Mouse (Mus musculus): Measurements from ENCODE around the gene Shank1. TPM values are rescaled to one million over a fixed set of nuclear protein-coding genes. Genes with fewer than 3 reads are reported as not detected.

Shank1 gene
- total RNA-seq, 1 experiment from 2014 or later, result not detected

- ATAC-seq (replicated peaks; ENCODE audit: low read depth, poor library complexity, severe bottlenecking), result no peak
Observed at GRCm38 (mm10) chr7:44336046-44337021, 26.3 kb downstream of the Shank1 start.

DNA sequence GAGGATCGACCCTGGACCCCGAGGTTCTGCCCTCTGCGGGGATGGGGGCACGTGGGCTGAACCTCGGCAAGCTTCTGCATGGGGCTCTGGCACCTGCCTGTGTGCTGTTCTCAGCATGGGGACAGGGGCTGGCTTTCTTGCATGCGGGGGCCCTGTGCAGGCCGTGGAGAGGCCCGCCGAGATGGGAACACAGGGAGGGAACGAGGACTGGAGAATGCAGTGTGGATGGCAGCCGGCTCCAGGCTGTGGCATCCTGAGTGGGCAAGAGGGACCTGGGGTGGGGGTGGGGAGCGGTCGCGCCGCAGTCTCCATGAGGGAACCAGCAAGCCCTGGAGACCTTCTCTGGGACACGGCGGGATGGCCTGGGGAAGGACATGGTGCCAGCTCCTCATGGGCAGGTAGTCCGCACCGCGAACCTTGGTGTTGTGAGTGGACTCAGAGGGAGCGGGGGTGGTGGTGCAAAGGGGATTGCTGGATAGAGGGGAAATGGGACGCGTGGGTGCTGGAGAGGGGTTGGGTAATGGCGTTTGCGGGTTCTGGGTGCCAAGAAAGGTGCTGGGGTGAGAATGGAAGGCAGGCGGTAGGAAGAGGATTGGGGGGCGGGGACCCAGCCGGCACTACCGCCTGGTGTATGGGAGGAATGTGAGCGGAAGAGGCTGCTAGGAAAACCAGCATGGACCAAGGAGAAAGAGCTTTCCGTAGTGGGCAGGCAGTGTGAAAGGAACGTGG lies 27.2 kb downstream of the Shank1 start:
- no peak for ATAC-seq (replicated peaks; ENCODE audit: low read depth, poor library complexity, severe bottlenecking)

- ATAC-seq (replicated peaks; ENCODE audit: low read depth, poor library complexity, severe bottlenecking), result no peak
Observed at GRCm38 (mm10) chr7:44340226-44340625, 30.2 kb downstream of the Shank1 start.

DNA sequence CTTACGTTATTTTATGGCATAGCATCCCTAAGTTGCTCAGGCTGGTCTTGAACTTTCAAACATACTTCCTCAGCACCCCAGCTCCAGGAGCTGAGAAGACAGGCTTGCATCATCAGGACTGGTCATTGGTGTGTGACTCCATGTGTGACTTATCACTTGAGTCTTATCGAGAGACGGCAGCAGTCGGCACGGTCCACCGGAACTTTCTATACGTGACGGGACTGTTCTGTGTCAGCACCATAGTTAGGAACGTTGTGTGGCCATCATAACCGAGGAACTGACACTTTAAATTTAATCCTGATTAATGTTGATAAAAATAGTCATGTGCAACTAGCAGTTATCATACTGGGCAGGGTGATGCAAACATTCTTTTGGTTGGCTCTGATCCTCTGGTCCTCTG lies 31.1 kb downstream of the Shank1 start:
- no peak for ATAC-seq (replicated peaks; ENCODE audit: low read depth, poor library complexity, severe bottlenecking)

DNA sequence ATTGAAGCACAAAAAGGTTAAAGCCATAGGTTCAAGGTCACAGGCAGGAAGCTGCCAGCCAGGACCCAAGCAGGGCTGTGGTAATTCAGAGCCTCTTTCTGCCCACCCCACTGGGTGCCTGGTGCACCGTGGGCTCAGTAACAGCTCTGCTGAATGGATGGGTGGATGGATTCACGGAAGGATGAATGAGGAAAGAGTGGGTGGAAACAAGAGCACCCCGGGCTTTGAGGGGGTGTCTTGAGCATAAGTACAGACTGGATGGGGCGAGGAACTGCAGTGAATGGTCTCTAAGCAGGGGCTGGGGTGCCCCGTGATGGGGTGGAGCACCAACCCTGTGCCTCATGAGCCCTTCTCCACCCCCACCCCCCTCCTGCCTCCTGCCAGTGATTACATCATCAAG lies 31.7 kb downstream of the Shank1 start:
- ATAC-seq (replicated peaks; ENCODE audit: low read depth, poor library complexity, severe bottlenecking), result no peak

GRCm38 (mm10) chr7:44343459-44344015 lies 33.5 kb downstream of the Shank1 start:
- no peak for ATAC-seq (replicated peaks; ENCODE audit: low read depth, poor library complexity, severe bottlenecking)

DNA sequence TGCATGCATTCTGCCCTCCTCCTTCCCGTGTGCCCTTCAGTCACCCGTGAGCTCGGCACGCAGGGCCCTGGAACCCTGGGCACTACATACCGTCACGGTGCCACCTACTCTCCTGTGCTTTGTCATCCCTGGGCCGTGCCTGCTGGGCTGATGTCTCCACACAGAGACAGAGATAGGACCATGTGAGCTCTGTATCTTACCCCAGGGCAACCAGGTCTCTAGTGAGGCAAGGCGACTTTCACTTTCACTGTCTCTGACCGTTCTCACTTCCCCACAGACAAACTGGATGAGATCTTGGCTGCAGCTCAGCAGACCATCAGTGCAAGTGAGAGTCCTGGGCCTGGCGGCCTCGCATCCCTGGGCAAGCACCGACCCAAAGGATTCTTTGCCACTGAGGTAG lies 34.6 kb downstream of the Shank1 start:
- ATAC-seq (replicated peaks; ENCODE audit: low read depth, poor library complexity, severe bottlenecking), result peak; percentile 87

- no peak for ATAC-seq (replicated peaks; ENCODE audit: low read depth, poor library complexity, severe bottlenecking)
Observed at GRCm38 (mm10) chr7:44349043-44349442, 39.0 kb downstream of the Shank1 start.

- peak; percentile 80 for ATAC-seq (replicated peaks; ENCODE audit: low read depth, poor library complexity, severe bottlenecking)
Observed at GRCm38 (mm10) chr7:44350957-44351711, 41.1 kb downstream of the Shank1 start.

- ATAC-seq (replicated peaks; ENCODE audit: low read depth, poor library complexity, severe bottlenecking), result no peak
Observed at GRCm38 (mm10) chr7:44351881-44352749, 42.1 kb downstream of the Shank1 start.

DNA sequence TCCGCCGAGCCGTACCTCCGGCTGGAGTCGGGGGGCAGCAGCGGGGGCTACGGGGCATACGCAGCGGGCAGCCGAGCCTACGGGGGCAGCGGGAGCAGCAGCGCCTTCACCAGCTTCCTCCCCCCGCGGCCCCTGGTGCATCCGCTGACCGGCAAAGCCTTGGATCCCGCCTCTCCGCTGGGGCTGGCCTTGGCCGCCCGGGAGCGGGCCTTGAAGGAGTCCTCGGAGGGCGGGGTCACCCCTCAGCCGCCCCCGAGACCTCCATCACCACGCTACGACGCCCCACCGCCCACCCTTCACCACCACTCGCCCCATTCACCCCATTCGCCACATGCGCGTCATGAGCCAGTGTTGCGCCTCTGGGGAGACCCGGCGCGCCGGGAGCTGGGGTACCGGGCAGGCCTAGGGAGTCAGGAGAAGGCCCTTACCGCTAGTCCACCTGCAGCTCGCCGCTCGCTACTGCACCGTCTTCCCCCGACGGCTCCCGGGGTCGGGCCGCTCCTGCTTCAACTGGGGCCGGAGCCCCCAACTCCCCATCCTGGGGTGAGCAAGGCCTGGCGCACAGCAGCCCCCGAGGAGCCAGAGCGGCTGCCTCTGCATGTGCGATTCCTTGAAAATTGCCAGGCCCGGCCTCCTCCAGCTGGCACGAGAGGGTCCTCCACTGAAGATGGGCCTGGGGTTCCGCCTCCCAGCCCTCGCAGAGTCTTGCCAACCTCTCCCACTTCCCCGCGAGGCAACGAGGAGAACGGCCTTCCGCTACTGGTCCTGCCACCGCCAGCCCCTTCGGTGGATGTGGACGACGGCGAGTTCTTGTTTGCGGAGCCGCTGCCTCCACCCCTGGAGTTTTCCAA lies 42.9 kb downstream of the Shank1 start:
- no peak for ATAC-seq (replicated peaks; ENCODE audit: low read depth, poor library complexity, severe bottlenecking)

DNA sequence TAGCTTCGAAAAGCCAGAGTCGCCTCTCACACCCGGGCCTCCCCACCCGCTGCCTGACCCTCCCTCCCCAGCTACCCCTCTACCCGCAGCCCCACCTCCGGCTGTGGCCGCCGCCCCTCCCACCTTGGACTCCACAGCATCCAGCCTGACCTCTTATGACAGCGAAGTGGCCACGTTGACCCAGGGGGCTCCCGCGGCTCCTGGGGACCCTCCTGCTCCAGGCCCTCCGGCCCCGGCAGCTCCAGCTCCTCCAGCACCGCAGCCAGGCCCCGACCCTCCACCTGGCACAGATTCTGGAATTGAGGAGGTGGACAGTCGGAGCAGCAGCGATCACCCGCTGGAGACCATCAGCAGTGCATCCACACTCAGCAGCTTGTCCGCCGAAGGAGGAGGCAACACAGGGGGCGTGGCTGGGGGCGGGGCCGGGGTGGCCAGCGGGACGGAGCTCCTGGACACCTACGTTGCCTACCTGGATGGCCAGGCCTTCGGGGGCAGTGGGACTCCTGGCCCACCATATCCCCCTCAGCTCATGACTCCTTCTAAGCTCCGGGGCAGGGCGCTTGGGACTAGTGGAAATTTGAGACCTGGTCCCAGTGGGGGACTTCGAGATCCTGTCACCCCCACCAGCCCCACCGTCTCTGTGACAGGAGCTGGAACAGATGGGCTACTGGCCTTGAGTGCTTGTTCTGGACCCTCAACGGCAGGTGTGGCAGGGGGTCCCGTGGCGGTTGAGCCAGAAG lies 43.7 kb downstream of the Shank1 start:
- no peak for ATAC-seq (replicated peaks; ENCODE audit: low read depth, poor library complexity, severe bottlenecking)

DNA sequence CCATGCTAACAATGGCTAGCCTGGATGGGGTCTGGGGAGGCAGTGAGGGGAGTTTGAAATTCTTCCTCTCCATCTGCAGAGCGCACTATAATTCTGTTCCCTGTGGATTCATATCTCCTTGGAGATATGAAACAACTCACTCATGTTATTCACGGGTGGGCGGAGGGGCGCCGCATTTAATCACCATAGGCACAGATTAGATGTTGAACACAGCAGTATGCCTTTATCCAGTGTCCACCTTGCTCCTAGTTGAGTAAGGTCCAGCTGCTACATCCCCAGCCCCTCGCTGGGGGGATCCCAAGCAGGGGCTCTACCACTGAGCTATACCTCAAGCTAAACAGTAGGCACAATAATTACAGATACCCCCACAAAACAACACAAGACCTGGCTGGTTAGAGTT lies 45.4 kb downstream of the Shank1 start:
- ATAC-seq (replicated peaks; ENCODE audit: low read depth, poor library complexity, severe bottlenecking), result no peak

GRCm38 (mm10) chr7:44356590-44357481 lies 46.8 kb downstream of the Shank1 start:
- no peak for ATAC-seq (replicated peaks; ENCODE audit: low read depth, poor library complexity, severe bottlenecking)

DNA sequence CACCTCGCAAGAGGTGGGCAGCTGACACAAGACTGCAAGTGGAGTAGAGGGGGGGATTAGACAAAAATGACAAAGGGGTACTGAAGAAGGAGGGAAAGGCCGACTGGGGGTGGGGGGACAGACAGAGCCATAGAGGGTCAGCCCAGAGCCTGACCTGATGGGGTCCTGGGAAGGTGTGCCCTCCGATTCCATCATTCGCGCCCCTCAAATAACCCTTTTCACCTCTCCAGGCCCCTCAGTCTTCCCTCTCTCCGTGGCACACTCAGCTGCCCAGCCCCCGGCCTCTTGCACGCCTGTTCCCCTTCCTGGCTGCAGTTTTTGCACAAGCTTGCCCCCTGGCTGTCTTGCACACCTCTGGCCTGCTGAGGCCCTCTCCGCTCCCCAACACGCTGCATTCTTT lies 47.5 kb downstream of the Shank1 start:
- no peak for ATAC-seq (replicated peaks; ENCODE audit: low read depth, poor library complexity, severe bottlenecking)

DNA sequence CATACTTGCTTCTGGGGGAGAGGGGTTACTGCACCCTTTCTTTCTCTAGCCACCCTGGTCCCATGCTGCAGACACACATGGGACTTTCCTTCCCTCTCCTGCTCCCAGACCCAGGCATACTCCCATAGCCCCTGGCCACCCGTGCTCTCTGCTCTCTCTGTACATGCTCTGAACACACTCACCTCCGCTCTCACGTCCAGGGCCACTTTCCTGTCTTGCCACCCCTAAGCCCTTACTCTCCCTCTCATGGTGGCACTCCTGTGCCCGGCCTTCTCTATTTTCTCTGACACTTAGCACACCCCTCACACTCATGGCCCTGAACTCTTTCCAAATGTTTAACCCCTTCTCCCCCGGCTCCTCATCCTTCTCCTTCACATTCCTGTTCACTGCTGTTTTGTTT lies 48.0 kb downstream of the Shank1 start:
- no peak for ATAC-seq (replicated peaks; ENCODE audit: low read depth, poor library complexity, severe bottlenecking)

All from common myeloid progenitor, adult 5-6 weeks (primary cell).